Mouse (Mus musculus): Measurements from ENCODE around the gene Dcakd. TPM values are rescaled to one million over a fixed set of nuclear protein-coding genes. Genes with fewer than 3 reads are reported as not detected.

Gene Dcakd
- polyA plus RNA-seq, 1 experiment from 2014 or later, result 99.4 TPM

GRCm38 (mm10) chr11:103056636-103057035 lies 28.5 kb upstream of the Dcakd start:
- H3K9me3 ChIP-seq (ENCODE audit: control insufficient read depth, low read length), result no peaks in the 10 kb centered on the region
- 91% methylated on average over 7 of the region's 7 CpGs for WGBS
- peaks cover 87% of the 10 kb centered on the region for H3K36me3 ChIP-seq (ENCODE audit: control insufficient read depth, insufficient read depth, low read length)
- H3K4me2 ChIP-seq (ENCODE audit: low read length), result no peak overlapping the region
- no peak overlapping the region for H3K27ac ChIP-seq (replicated peaks in 1 of 2; ENCODE audit: control insufficient read depth in 1 of 2, insufficient read depth in 1 of 2, low read depth in 2 of 2, low read length in 2 of 2)
- no peaks in the 10 kb centered on the region for H3K27me3 ChIP-seq (ENCODE audit: control insufficient read depth, insufficient read depth, low read length)
- H3K4me1 ChIP-seq (ENCODE audit: control insufficient read depth in 2 of 2, insufficient read depth in 2 of 2, low read length in 2 of 2), result peaks cover 13 to 25% of the 10 kb centered on the region in 2 experiments
- ATAC-seq (ENCODE audit: insufficient number of reproducible peaks, insufficient read depth, low FRiP score, low read depth), result no peak
- no peak overlapping the region for H3K4me3 ChIP-seq (ENCODE audit: control insufficient read depth in 1 of 2, insufficient read depth in 1 of 2, low read depth in 1 of 2, low read length in 2 of 2)
- no peak overlapping the region for H3K9ac ChIP-seq (ENCODE audit: low read length)

GRCm38 (mm10) chr11:103054798-103055197 lies 26.7 kb upstream of the Dcakd start:
- Histone ChIP-seq H3K27ac (replicated peaks in 1 of 2; ENCODE audit: control insufficient read depth in 1 of 2, insufficient read depth in 1 of 2, low read depth in 2 of 2, low read length in 2 of 2) (no peak overlapping the region), H3K9ac (ENCODE audit: low read length) (no peak overlapping the region), H3K36me3 (ENCODE audit: control insufficient read depth, insufficient read depth, low read length) (peaks cover 79% of the 10 kb centered on the region), H3K4me3 (ENCODE audit: control insufficient read depth in 1 of 2, insufficient read depth in 1 of 2, low read depth in 1 of 2, low read length in 2 of 2) (no peak overlapping the region), H3K4me2 (ENCODE audit: low read length) (no peak overlapping the region), H3K27me3 (ENCODE audit: control insufficient read depth, insufficient read depth, low read length) (no peaks in the 10 kb centered on the region), H3K4me1 (ENCODE audit: control insufficient read depth in 2 of 2, insufficient read depth in 2 of 2, low read length in 2 of 2) (peaks cover 16 to 32% of the 10 kb centered on the region in 2 experiments), H3K9me3 (ENCODE audit: control insufficient read depth, low read length) (no peaks in the 10 kb centered on the region)
- ATAC-seq (ENCODE audit: insufficient number of reproducible peaks, insufficient read depth, low FRiP score, low read depth), result no peak
- WGBS, result 43% methylated on average over 6 of the region's 6 CpGs

- no peaks in the 10 kb centered on the region for H3K27me3 ChIP-seq (ENCODE audit: control insufficient read depth, insufficient read depth, low read length)
- H3K4me2 ChIP-seq (ENCODE audit: low read length), result 0 out of 2 replicates have a peak overlapping the region, but pooled peaks have one; percentile 8
- peaks cover 16 to 28% of the 10 kb centered on the region in 2 experiments for H3K4me1 ChIP-seq (ENCODE audit: control insufficient read depth in 2 of 2, insufficient read depth in 2 of 2, low read length in 2 of 2)
- WGBS, result 71% methylated on average over 18 of the region's 18 CpGs
- H3K9me3 ChIP-seq (ENCODE audit: control insufficient read depth, low read length), result no peaks in the 10 kb centered on the region
- ATAC-seq (ENCODE audit: insufficient number of reproducible peaks, insufficient read depth, low FRiP score, low read depth), result no peak; the same call in 1 of the 2 replicates
- peaks cover 68% of the 10 kb centered on the region for H3K36me3 ChIP-seq (ENCODE audit: control insufficient read depth, insufficient read depth, low read length)
- H3K9ac ChIP-seq (ENCODE audit: low read length), result no peak overlapping the region
- H3K27ac ChIP-seq (replicated peaks in 1 of 2; ENCODE audit: control insufficient read depth in 1 of 2, insufficient read depth in 1 of 2, low read depth in 2 of 2, low read length in 2 of 2), result peak overlapping the region; percentile 50 to 84
- no peak overlapping the region for H3K4me3 ChIP-seq (ENCODE audit: control insufficient read depth in 1 of 2, insufficient read depth in 1 of 2, low read depth in 1 of 2, low read length in 2 of 2)
Observed at GRCm38 (mm10) chr11:103053191-103054076, 25.3 kb upstream of the Dcakd start.

- WGBS, result 79% methylated on average over 6 of the region's 6 CpGs
- H3K27ac ChIP-seq (replicated peaks in 1 of 2; ENCODE audit: control insufficient read depth in 1 of 2, insufficient read depth in 1 of 2, low read depth in 2 of 2, low read length in 2 of 2), result peak overlapping the region; percentile 84 to 94
- peaks cover 62% of the 10 kb centered on the region for H3K36me3 ChIP-seq (ENCODE audit: control insufficient read depth, insufficient read depth, low read length)
- H3K4me3 ChIP-seq (ENCODE audit: control insufficient read depth in 1 of 2, insufficient read depth in 1 of 2, low read depth in 1 of 2, low read length in 2 of 2), result no peak overlapping the region
- peaks cover 16 to 23% of the 10 kb centered on the region in 2 experiments for H3K4me1 ChIP-seq (ENCODE audit: control insufficient read depth in 2 of 2, insufficient read depth in 2 of 2, low read length in 2 of 2)
- no peaks in the 10 kb centered on the region for H3K9me3 ChIP-seq (ENCODE audit: control insufficient read depth, low read length)
- no peak for ATAC-seq (ENCODE audit: insufficient number of reproducible peaks, insufficient read depth, low FRiP score, low read depth)
- H3K4me2 ChIP-seq (ENCODE audit: low read length), result no peak overlapping the region
- H3K27me3 ChIP-seq (ENCODE audit: control insufficient read depth, insufficient read depth, low read length), result no peaks in the 10 kb centered on the region
- H3K9ac ChIP-seq (ENCODE audit: low read length), result peak overlapping the region; percentile 34
Observed at GRCm38 (mm10) chr11:103052078-103052477, 23.9 kb upstream of the Dcakd start.

GRCm38 (mm10) chr11:103051249-103051691 lies 23.1 kb upstream of the Dcakd start:
- Histone ChIP-seq H3K9me3 (ENCODE audit: control insufficient read depth, low read length) (no peaks in the 10 kb centered on the region), H3K4me2 (ENCODE audit: low read length) (no peak overlapping the region), H3K9ac (ENCODE audit: low read length) (peak overlapping the region; percentile 34; the same call in 1 of the 2 replicates), H3K4me3 (ENCODE audit: control insufficient read depth in 1 of 2, insufficient read depth in 1 of 2, low read depth in 1 of 2, low read length in 2 of 2) (no peak overlapping the region), H3K36me3 (ENCODE audit: control insufficient read depth, insufficient read depth, low read length) (peaks cover 62% of the 10 kb centered on the region), H3K4me1 (ENCODE audit: control insufficient read depth in 2 of 2, insufficient read depth in 2 of 2, low read length in 2 of 2) (peaks cover 16 to 23% of the 10 kb centered on the region in 2 experiments), H3K27me3 (ENCODE audit: control insufficient read depth, insufficient read depth, low read length) (no peaks in the 10 kb centered on the region), H3K27ac (replicated peaks in 1 of 2; ENCODE audit: control insufficient read depth in 1 of 2, insufficient read depth in 1 of 2, low read depth in 2 of 2, low read length in 2 of 2) (peak overlapping the region; percentile 84 to 94)
- 9% methylated on average over 8 of the region's 8 CpGs for WGBS
- ATAC-seq (ENCODE audit: insufficient number of reproducible peaks, insufficient read depth, low FRiP score, low read depth), result peak; percentile 90

- ATAC-seq (ENCODE audit: insufficient number of reproducible peaks, insufficient read depth, low FRiP score, low read depth), result no peak
- WGBS, result 89% methylated on average over 9 of the region's 9 CpGs
- Histone ChIP-seq H3K4me3 (ENCODE audit: control insufficient read depth in 1 of 2, insufficient read depth in 1 of 2, low read depth in 1 of 2, low read length in 2 of 2) (no peak overlapping the region), H3K27ac (replicated peaks in 1 of 2; ENCODE audit: control insufficient read depth in 1 of 2, insufficient read depth in 1 of 2, low read depth in 2 of 2, low read length in 2 of 2) (peak overlapping the region in 1 of 2 experiments; percentile 84; a peak in 1 of 4 replicates), H3K27me3 (ENCODE audit: control insufficient read depth, insufficient read depth, low read length) (no peaks in the 10 kb centered on the region), H3K9ac (ENCODE audit: low read length) (no peak overlapping the region), H3K4me2 (ENCODE audit: low read length) (no peak overlapping the region), H3K4me1 (ENCODE audit: control insufficient read depth in 2 of 2, insufficient read depth in 2 of 2, low read length in 2 of 2) (peaks cover 16 to 23% of the 10 kb centered on the region in 2 experiments), H3K36me3 (ENCODE audit: control insufficient read depth, insufficient read depth, low read length) (peaks cover 62% of the 10 kb centered on the region), H3K9me3 (ENCODE audit: control insufficient read depth, low read length) (no peaks in the 10 kb centered on the region)
Observed at GRCm38 (mm10) chr11:103050153-103050552, 22.0 kb upstream of the Dcakd start.

- Histone ChIP-seq H3K9ac (ENCODE audit: low read length) (no peak overlapping the region), H3K36me3 (ENCODE audit: control insufficient read depth, insufficient read depth, low read length) (peaks cover 65% of the 10 kb centered on the region), H3K27ac (replicated peaks in 1 of 2; ENCODE audit: control insufficient read depth in 1 of 2, insufficient read depth in 1 of 2, low read depth in 2 of 2, low read length in 2 of 2) (no peak overlapping the region), H3K9me3 (ENCODE audit: control insufficient read depth, low read length) (no peaks in the 10 kb centered on the region), H3K4me2 (ENCODE audit: low read length) (no peak overlapping the region), H3K27me3 (ENCODE audit: control insufficient read depth, insufficient read depth, low read length) (no peaks in the 10 kb centered on the region), H3K4me3 (ENCODE audit: control insufficient read depth in 1 of 2, insufficient read depth in 1 of 2, low read depth in 1 of 2, low read length in 2 of 2) (no peak overlapping the region), H3K4me1 (ENCODE audit: control insufficient read depth in 2 of 2, insufficient read depth in 2 of 2, low read length in 2 of 2) (peaks cover 16 to 23% of the 10 kb centered on the region in 2 experiments)
- no peak for ATAC-seq (ENCODE audit: insufficient number of reproducible peaks, insufficient read depth, low FRiP score, low read depth)
- 85% methylated on average over 5 of the region's 5 CpGs for WGBS
Observed at GRCm38 (mm10) chr11:103049611-103050010, 21.5 kb upstream of the Dcakd start.
